Mouse (Mus musculus) myocyte (in vitro differentiated cells): ENCODE data around the gene Ctcf. TPM values are rescaled to one million over a fixed set of nuclear protein-coding genes. Genes with fewer than 3 reads are reported as not detected.

Source experiments
- H3K27me3 ChIP-seq: one replicate; pipeline ENCODE4 v1.6.1; 2011; ENCODE audit not compliant: control insufficient read depth, insufficient read depth, insufficient read length
- H3K36me3 ChIP-seq: one replicate; pipeline ENCODE4 v1.6.1; 2011; ENCODE audit not compliant: control insufficient read depth, insufficient read depth
- H3K4me2 ChIP-seq: one replicate; pipeline ENCODE4 v1.6.1; 2011; ENCODE audit warnings: low read depth, control low read depth
- H3K4me3 ChIP-seq: one replicate; pipeline ENCODE4 v1.5.1; 2011; ENCODE audit warnings: mild to moderate bottlenecking, control low read depth, moderate library complexity
- H3K79me2 ChIP-seq: one replicate; pipeline ENCODE4 v1.6.1; 2011; ENCODE audit not compliant: control insufficient read depth, insufficient read depth
- H3ac ChIP-seq: one replicate; pipeline ENCODE4 v1.6.1; 2011; ENCODE audit not compliant: control insufficient read depth, insufficient read length
- CEBPB ChIP-seq: IDR thresholded peaks from 2 replicates; pipeline ENCODE4 v1.6.1; 2011; ENCODE audit warnings: mild to moderate bottlenecking, moderate library complexity; ENCODE audit not compliant: poor library complexity, insufficient read depth, severe bottlenecking
- E2F4 ChIP-seq: IDR thresholded peaks from one replicate; pipeline ENCODE4 v1.6.1; 2011; ENCODE audit warnings: mild to moderate bottlenecking, control low read depth, moderate library complexity; ENCODE audit not compliant: insufficient read depth
- MAX ChIP-seq: IDR thresholded peaks from one replicate; pipeline ENCODE4 v1.6.1; 2011; ENCODE audit warnings: low read depth, mild to moderate bottlenecking, control low read depth
- MYOD1 ChIP-seq, 3 experiments: IDR thresholded peaks; one replicate each; pipeline ENCODE4 v1.6.1; 2011; ENCODE audit warnings: control low read depth in 2 of 3, low read depth in 2 of 3, mild to moderate bottlenecking in 2 of 3, moderate library complexity in 1 of 3; ENCODE audit not compliant: insufficient read length in 2 of 3, control insufficient read depth in 1 of 3
- MYOG ChIP-seq, 3 experiments: IDR thresholded peaks; one replicate each; pipeline ENCODE4 v1.6.1; 2011; ENCODE audit warnings: control low read depth in 2 of 3, low read depth in 2 of 3, mild to moderate bottlenecking in 2 of 3; ENCODE audit not compliant: insufficient read length in 2 of 3, control insufficient read depth in 1 of 3, insufficient read depth in 1 of 3
- POLR2A ChIP-seq: IDR thresholded peaks from one replicate; pipeline ENCODE4 v1.6.1; 2011; ENCODE audit warnings: low read depth, mild to moderate bottlenecking, control low read depth, moderate library complexity; ENCODE audit not compliant: insufficient read length
- POLR2AphosphoS2 ChIP-seq: IDR thresholded peaks from one replicate; pipeline ENCODE4 v1.6.1; 2011; ENCODE audit warnings: low read depth, control low read depth; ENCODE audit not compliant: insufficient read length
- REST ChIP-seq: IDR thresholded peaks from one replicate; pipeline ENCODE4 v1.6.1; 2011; ENCODE audit warnings: mild to moderate bottlenecking, control low read depth, moderate library complexity; ENCODE audit not compliant: insufficient read depth, insufficient read length
- SRF ChIP-seq: IDR thresholded peaks from one replicate; pipeline ENCODE4 v1.6.1; 2011; ENCODE audit warnings: low read depth; ENCODE audit not compliant: control insufficient read depth, insufficient read length
- TCF12 ChIP-seq: IDR thresholded peaks from one replicate; pipeline ENCODE4 v1.6.1; 2011; ENCODE audit warnings: mild to moderate bottlenecking, control low read depth; ENCODE audit not compliant: poor library complexity, insufficient read depth, severe bottlenecking
- TCF3 ChIP-seq: IDR thresholded peaks from one replicate; pipeline ENCODE4 v1.6.1; 2011; ENCODE audit warnings: low read depth, control low read depth; ENCODE audit not compliant: insufficient read length
- USF1 ChIP-seq: IDR thresholded peaks from one replicate; pipeline ENCODE4 v1.6.1; 2011; ENCODE audit warnings: low read depth, mild to moderate bottlenecking, control low read depth, moderate library complexity
- polyA plus RNA-seq: library from polyadenylated mRNA; unstranded; fragments of >200 nt; fragmentation: generic; extraction: Trizol; gene quantifications from one replicate; pipeline ENCODE4 v1.2.1, GENCODE M21; 2012; ENCODE audit warnings: missing spikeins

Gene Ctcf
- polyA plus RNA-seq, 1 experiment: 17.6 TPM

DNA sequence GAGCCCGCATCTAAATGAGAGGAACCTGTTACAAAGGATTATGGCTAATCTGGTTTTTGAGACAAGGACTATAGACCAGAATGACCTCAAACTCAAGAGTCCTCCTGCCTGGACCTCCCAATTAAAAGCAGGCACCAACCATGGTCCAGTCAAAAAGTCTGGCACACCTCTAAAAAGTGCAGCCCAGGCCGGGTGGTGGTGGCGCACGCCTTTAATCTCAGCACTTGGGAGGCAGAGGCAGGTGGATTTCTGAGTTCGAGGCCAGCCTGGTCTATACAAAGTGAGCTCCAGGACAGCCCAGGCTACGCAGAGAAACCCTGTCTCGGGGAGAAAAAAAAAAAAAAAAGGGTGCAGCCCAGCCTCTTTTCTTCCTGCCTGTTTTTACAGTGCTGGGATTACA is 49.0 kb downstream of the Ctcf start:
- no peak overlapping the region for H3K4me3 ChIP-seq
- no peak overlapping the region for H3K4me2 ChIP-seq
- H3K27me3 ChIP-seq: no peaks in the 10 kb centered on the region
- no peaks in the 10 kb centered on the region for H3K79me2 ChIP-seq
- TF ChIP-seq MYOG (IDR thresholded peaks at IDR 0.05; ENCODE audit: control insufficient read depth in 1 of 3, insufficient read depth in 1 of 3, insufficient read length in 2 of 3, low read depth in 2 of 3) (no peak), E2F4 (no peak), CEBPB (no peak), SRF (no peak)
- no peak overlapping the region for H3ac ChIP-seq
- H3K36me3 ChIP-seq: peaks cover 16% of the 10 kb centered on the region

GRCm38 (mm10) chr8:105685796-105686308 is 49.5 kb downstream of the Ctcf start, which contains the start of gene Carmil2:
Carmil2 (plus strand) TSS chr8:105686274.
- H3K79me2 ChIP-seq: no peaks in the 10 kb centered on the region
- no peak within 1 kb of the TSS for H3K4me3 ChIP-seq
- H3ac ChIP-seq: no peak within 1 kb of the TSS
- peaks cover 10% of the 10 kb centered on the region for H3K36me3 ChIP-seq
- TF ChIP-seq MYOD1 (IDR thresholded peaks at IDR 0.05; ENCODE audit: control insufficient read depth in 1 of 3, insufficient read length in 2 of 3, low read depth in 2 of 3): no peak
- no peak for TF ChIP-seq CEBPB
- TF ChIP-seq MYOG (IDR thresholded peaks at IDR 0.05; ENCODE audit: control insufficient read depth in 1 of 3, insufficient read depth in 1 of 3, insufficient read length in 2 of 3, low read depth in 2 of 3): no peak
- TF ChIP-seq E2F4: no peak
- no peak for TF ChIP-seq MAX
- TF ChIP-seq SRF: no peak
- TF ChIP-seq TCF12: no peak
- TF ChIP-seq TCF3: no peak
- TF ChIP-seq USF1: no peak
- no peak for TF ChIP-seq POLR2A
- TF ChIP-seq REST: no peak
- TF ChIP-seq POLR2AphosphoS2: no peak
- H3K27me3 ChIP-seq: no peaks in the 10 kb centered on the region
- no peak within 1 kb of the TSS for H3K4me2 ChIP-seq

DNA sequence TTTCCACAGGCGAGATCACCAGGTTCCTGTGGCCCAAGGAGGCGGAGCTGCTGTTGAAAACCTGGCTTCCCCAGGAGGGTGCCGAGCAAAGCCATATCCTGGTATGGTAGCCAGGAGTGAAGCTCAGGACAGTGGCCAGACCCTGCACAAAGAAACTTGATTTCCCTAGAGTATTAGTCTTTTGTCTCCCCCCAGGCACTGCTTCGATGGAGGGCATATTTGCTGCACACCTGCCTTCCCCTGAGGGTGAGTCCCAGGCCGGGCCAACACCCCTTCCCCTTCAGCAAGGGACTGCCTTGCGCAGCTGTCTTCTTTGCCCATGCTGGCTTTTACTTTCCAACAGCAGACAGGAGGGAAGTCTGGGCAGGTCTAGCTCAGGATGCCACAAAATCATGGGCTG is 50.2 kb downstream of the Ctcf start:
- H3K4me3 ChIP-seq: no peak overlapping the region
- peaks cover 7% of the 10 kb centered on the region for H3K36me3 ChIP-seq
- H3K27me3 ChIP-seq: no peaks in the 10 kb centered on the region
- no peaks in the 10 kb centered on the region for H3K79me2 ChIP-seq
- no peak overlapping the region for H3ac ChIP-seq
- no peak for TF ChIP-seq CEBPB
- TF ChIP-seq REST: no peak
- TF ChIP-seq MYOD1 (IDR thresholded peaks at IDR 0.05; ENCODE audit: control insufficient read depth in 1 of 3, insufficient read length in 2 of 3, low read depth in 2 of 3): no peak
- TF ChIP-seq MAX: no peak
- TF ChIP-seq TCF3: no peak
- TF ChIP-seq TCF12: no peak
- no peak for TF ChIP-seq MYOG (IDR thresholded peaks at IDR 0.05; ENCODE audit: control insufficient read depth in 1 of 3, insufficient read depth in 1 of 3, insufficient read length in 2 of 3, low read depth in 2 of 3)
- TF ChIP-seq POLR2A: no peak
- TF ChIP-seq E2F4: no peak
- TF ChIP-seq USF1: no peak
- no peak for TF ChIP-seq SRF
- no peak for TF ChIP-seq POLR2AphosphoS2
- H3K4me2 ChIP-seq: no peak overlapping the region

GRCm38 (mm10) chr8:105687512-105687911 is 51.1 kb downstream of the Ctcf start:
- Histone ChIP-seq H3K4me3 (no peak overlapping the region), H3K79me2 (no peaks in the 10 kb centered on the region), H3K4me2 (no peak overlapping the region), H3K36me3 (peaks cover 7% of the 10 kb centered on the region), H3ac (no peak overlapping the region), H3K27me3 (no peaks in the 10 kb centered on the region)
- no peak for TF ChIP-seq REST
- no peak for TF ChIP-seq MAX
- TF ChIP-seq E2F4: no peak
- TF ChIP-seq TCF12: no peak
- TF ChIP-seq SRF: no peak
- no peak for TF ChIP-seq POLR2A

GRCm38 (mm10) chr8:105688242-105688752 is 51.9 kb downstream of the Ctcf start:
- H3K4me2 ChIP-seq: no peak overlapping the region
- peaks cover 4% of the 10 kb centered on the region for H3K36me3 ChIP-seq
- H3K27me3 ChIP-seq: no peaks in the 10 kb centered on the region
- TF ChIP-seq REST (no peak), CEBPB (no peak), MYOG (IDR thresholded peaks at IDR 0.05; ENCODE audit: control insufficient read depth in 1 of 3, insufficient read depth in 1 of 3, insufficient read length in 2 of 3, low read depth in 2 of 3) (no peak)
- H3K4me3 ChIP-seq: no peak overlapping the region
- H3ac ChIP-seq: no peak overlapping the region
- H3K79me2 ChIP-seq: no peaks in the 10 kb centered on the region
